Mouse (Mus musculus) kidney, postnatal 36 days (tissue): ENCODE results near the gene Uqcc3.
"Not testable (repeated sequence)": the region's sequence is repeated elsewhere in the genome, so short reads cannot be mapped to it uniquely, and the experiment has no call there.

Experiments
- DNase-seq, 2 experiments: peaks; one replicate each; pipeline ENCODE4 v3.0.0; 2021 to 2022; ENCODE audit warnings: mixed read lengths in 2 of 2

Gene Uqcc3

GRCm38 (mm10) chr19:8880311-8881033, at the start of gene Uqcc3:
Gene Uqcc3 (minus strand): TSS chr19:8880923.
- peak; percentile 94 to 95 for DNase-seq

- DNase-seq, result no peak
Measured at GRCm38 (mm10) chr19:8930117-8930516, 49.4 kb upstream of the Uqcc3 start.

GRCm38 (mm10) chr19:8929224-8930088, 48.7 kb upstream of the Uqcc3 start, which contains the start of the genes Rom1 and Eml3:
Gene Rom1 (minus strand): TSS chr19:8929356.
Gene Eml3 (plus strand): TSS chr19:8929552.
- peak; percentile 95 for DNase-seq

- no peak for DNase-seq
Measured at GRCm38 (mm10) chr19:8928689-8929223, 48.0 kb upstream of the Uqcc3 start.

GRCm38 (mm10) chr19:8927891-8928525, 47.3 kb upstream of the Uqcc3 start:
- DNase-seq, result no peak

GRCm38 (mm10) chr19:8926766-8927165, 46.0 kb upstream of the Uqcc3 start:
- DNase-seq, result no peak

GRCm38 (mm10) chr19:8921741-8922140, 41.0 kb upstream of the Uqcc3 start:
- DNase-seq, result no peak

GRCm38 (mm10) chr19:8920836-8921291, 40.1 kb upstream of the Uqcc3 start:
- peak; percentile 57 to 64 for DNase-seq

- peak; percentile 97 to 98 for DNase-seq
Measured at GRCm38 (mm10) chr19:8920073-8920736, 39.5 kb upstream of the Uqcc3 start, which contains the start of gene B3gat3. Gene B3gat3 (plus strand): TSS chr19:8920374.

- DNase-seq, result no peak
Measured at GRCm38 (mm10) chr19:8919684-8920072, 39.0 kb upstream of the Uqcc3 start.

GRCm38 (mm10) chr19:8919000-8919399, 38.3 kb upstream of the Uqcc3 start:
- DNase-seq, result no peak

GRCm38 (mm10) chr19:8914212-8914611, 33.5 kb upstream of the Uqcc3 start:
- no peak for DNase-seq

- DNase-seq, result no peak
Measured at GRCm38 (mm10) chr19:8911810-8912209, 31.1 kb upstream of the Uqcc3 start.

- no peak for DNase-seq
Measured at GRCm38 (mm10) chr19:8908531-8908930, 27.8 kb upstream of the Uqcc3 start.

- DNase-seq, result no peak
Measured at GRCm38 (mm10) chr19:8903412-8903811, 22.7 kb upstream of the Uqcc3 start.

GRCm38 (mm10) chr19:8899079-8899478, 18.4 kb upstream of the Uqcc3 start:
- DNase-seq, result peak in 1 of 2 experiments; percentile 38

- peak; percentile 25 to 36 for DNase-seq
Measured at GRCm38 (mm10) chr19:8898576-8898975, 17.9 kb upstream of the Uqcc3 start.

GRCm38 (mm10) chr19:8897865-8898495, 17.3 kb upstream of the Uqcc3 start, which contains the start of gene Ganab:
Gene Ganab (plus strand): TSS chr19:8898071.
- DNase-seq, result peak; percentile 97 to 98

- peak; percentile 42 to 77 for DNase-seq
Measured at GRCm38 (mm10) chr19:8897211-8897864, 16.6 kb upstream of the Uqcc3 start.

- DNase-seq, result not testable (repeated sequence)
Measured at GRCm38 (mm10) chr19:8896231-8896630, 15.5 kb upstream of the Uqcc3 start.

GRCm38 (mm10) chr19:8895397-8895960, 14.8 kb upstream of the Uqcc3 start:
- DNase-seq, result no peak
